Mouse (Mus musculus) stomach, embryonic 14.5 days (tissue): ENCODE data around the gene Bace1. TPM values are rescaled to one million over a fixed set of nuclear protein-coding genes. Genes with fewer than 3 reads are reported as not detected.

ENCODE experiments used
- ATAC-seq: fragments of 200-750 bp; cut with Nextera tagmentation; 2 replicates; pipeline ENCODE4 v1.8.0; 2017; ENCODE audit warnings: low read depth, moderate TSS enrichment; ENCODE audit not compliant: insufficient number of reproducible peaks, insufficient read depth, low FRiP score
- H3K27ac ChIP-seq: fragments of 300-500 bp; sonication (generic); 2 replicates; pipeline ENCODE4 v1.5.1; 2014; ENCODE audit warnings: mild to moderate bottlenecking, low read length, moderate library complexity, mixed read lengths
- H3K27me3 ChIP-seq: fragments of 300-500 bp; sonication (generic); 2 replicates; pipeline ENCODE4 v1.6.1; 2014; ENCODE audit warnings: low read length, control low read depth, mixed read lengths; ENCODE audit not compliant: control insufficient read depth, insufficient read depth
- H3K36me3 ChIP-seq: fragments of 300-500 bp; sonication (generic); 2 replicates; pipeline ENCODE4 v1.6.1; 2014; ENCODE audit warnings: mild to moderate bottlenecking, control low read depth, low read length, moderate library complexity, mixed read lengths; ENCODE audit not compliant: control insufficient read depth, insufficient read depth
- H3K4me1 ChIP-seq: fragments of 300-500 bp; sonication (generic); 2 replicates; pipeline ENCODE4 v1.6.1; 2014; ENCODE audit warnings: low read length, control low read depth, mixed read lengths; ENCODE audit not compliant: control insufficient read depth, insufficient read depth
- H3K4me2 ChIP-seq: fragments of 300-500 bp; sonication (generic); replicated peaks from 2 replicates; pipeline ENCODE4 v1.6.1; 2014; ENCODE audit warnings: low read depth, low read length, control low read depth
- H3K4me3 ChIP-seq: fragments of 300-500 bp; sonication (generic); 2 replicates; pipeline ENCODE4 v1.5.1; 2014; ENCODE audit warnings: low read depth, low read length, control low read depth
- H3K9ac ChIP-seq: fragments of 300-500 bp; sonication (generic); replicated peaks from 2 replicates; pipeline ENCODE4 v1.6.1; 2014; ENCODE audit warnings: low read depth, mild to moderate bottlenecking, control low read depth, low read length, moderate library complexity, mixed read lengths
- H3K9me3 ChIP-seq: fragments of 300-500 bp; sonication (generic); 2 replicates; pipeline ENCODE4 v1.6.1; 2016; ENCODE audit warnings: low read depth, low read length, control low read depth; ENCODE audit not compliant: control insufficient read depth
- WGBS: fragments of 180-500 bp; shearing (Covaris S2); extraction: QIAGEN DNeasy Blood & Tissue Kit; methylation state at CpG from one replicate; pipeline ENCODE4 v1.1.7; 2014; 5-methylcytosine and 5-hydroxymethylcytosine counted together
- polyA plus RNA-seq: library from polyadenylated mRNA; unstranded; fragments of >200 nt; fragmentation: Nextera tagmentation; extraction: Ambion mirVana; gene quantifications from 2 replicates; pipeline ENCODE4 v1.2.1, GENCODE M21; 2014

Gene Bace1
- polyA plus RNA-seq, 1 experiment from 2014 or later = 34.3 TPM

GRCm38 (mm10) chr9:45827663-45828290, 10.6 kb upstream of the Bace1 start:
- H3K9ac ChIP-seq = peak overlapping the region; percentile 52; the same call in 1 of the 2 replicates
- H3K4me1 ChIP-seq = peaks cover 5% of the 10 kb centered on the region; the same call in 1 of the 2 replicates
- no peaks in the 10 kb centered on the region for H3K36me3 ChIP-seq
- H3K27me3 ChIP-seq = no peaks in the 10 kb centered on the region
- WGBS = 5% methylated on average over 22 of the region's 23 CpGs
- no peaks in the 10 kb centered on the region; the same call in 1 of the 2 replicates for H3K9me3 ChIP-seq
- H3K4me3 ChIP-seq = peak overlapping the region; percentile 76
- H3K4me2 ChIP-seq = peak overlapping the region; percentile 76
- peak; percentile 30 for ATAC-seq
- peak overlapping the region; percentile 91 for H3K27ac ChIP-seq

- peaks cover 5% of the 10 kb centered on the region; the same call in 1 of the 2 replicates for H3K4me1 ChIP-seq
- peak; percentile 92 for ATAC-seq
- H3K9ac ChIP-seq = peak within 1 kb of the TSS; percentile 52; the same call in 1 of the 2 replicates
- H3K36me3 ChIP-seq = no peaks in the 10 kb centered on the region
- WGBS = 0% methylated on average over 31 of the region's 31 CpGs
- H3K27me3 ChIP-seq = no peaks in the 10 kb centered on the region
- no peaks in the 10 kb centered on the region; the same call in 1 of the 2 replicates for H3K9me3 ChIP-seq
- peak within 1 kb of the TSS; percentile 91 for H3K27ac ChIP-seq
- H3K4me2 ChIP-seq = peak within 1 kb of the TSS; percentile 76
- peak within 1 kb of the TSS; percentile 76 for H3K4me3 ChIP-seq
Measured at GRCm38 (mm10) chr9:45828291-45828963, 10.0 kb upstream of the Bace1 start, which contains the start of gene Cep164. TSS of gene Cep164 (minus strand) at chr9:45828691.

GRCm38 (mm10) chr9:45829107-45829506, 9.3 kb upstream of the Bace1 start:
- no peak overlapping the region for H3K9ac ChIP-seq
- no peak overlapping the region for H3K27ac ChIP-seq
- H3K27me3 ChIP-seq = no peaks in the 10 kb centered on the region
- peak overlapping the region; percentile 76; the same call in 1 of the 2 replicates for H3K4me3 ChIP-seq
- ATAC-seq = peak; percentile 26; the same call in 1 of the 2 replicates
- peaks cover 5% of the 10 kb centered on the region; the same call in 1 of the 2 replicates for H3K4me1 ChIP-seq
- H3K9me3 ChIP-seq = no peaks in the 10 kb centered on the region; the same call in 1 of the 2 replicates
- 31% methylated on average over 10 of the region's 10 CpGs for WGBS
- peak overlapping the region; percentile 76 for H3K4me2 ChIP-seq
- H3K36me3 ChIP-seq = no peaks in the 10 kb centered on the region

GRCm38 (mm10) chr9:45832898-45833297, 5.5 kb upstream of the Bace1 start:
- WGBS = 95% methylated on average over 2 of the region's 2 CpGs
- ATAC-seq = no peak
- H3K9ac ChIP-seq = no peak overlapping the region

GRCm38 (mm10) chr9:45833461-45833860, 4.9 kb upstream of the Bace1 start:
- Histone ChIP-seq H3K4me2 (no peak overlapping the region), H3K4me3 (no peak overlapping the region), H3K27me3 (no peaks in the 10 kb centered on the region), H3K27ac (no peak overlapping the region), H3K36me3 (no peaks in the 10 kb centered on the region), H3K4me1 (no peaks in the 10 kb centered on the region), H3K9me3 (no peaks in the 10 kb centered on the region; the same call in 1 of the 2 replicates), H3K9ac (no peak overlapping the region)
- no peak for ATAC-seq
- 83% methylated on average over 2 of the region's 2 CpGs for WGBS

More at GRCm38 (mm10) chr9:45832898-45833297, 5.5 kb upstream of the Bace1 start:
- Histone ChIP-seq H3K9me3 (no peaks in the 10 kb centered on the region; the same call in 1 of the 2 replicates), H3K36me3 (no peaks in the 10 kb centered on the region), H3K27ac (no peak overlapping the region), H3K27me3 (no peaks in the 10 kb centered on the region), H3K4me2 (no peak overlapping the region), H3K4me1 (no peaks in the 10 kb centered on the region), H3K4me3 (no peak overlapping the region)

- ATAC-seq = peak; percentile 10; the same call in 1 of the 2 replicates
- Histone ChIP-seq H3K27me3 (no peaks in the 10 kb centered on the region), H3K4me1 (peaks cover 20% of the 10 kb centered on the region), H3K4me2 (peak overlapping the region; percentile 97), H3K9me3 (no peaks in the 10 kb centered on the region), H3K4me3 (peak overlapping the region; percentile 95), H3K9ac (no peak overlapping the region), H3K27ac (no peak overlapping the region), H3K36me3 (no peaks in the 10 kb centered on the region; the same call in 1 of the 2 replicates)
- 20% methylated on average over 4 of the region's 4 CpGs for WGBS
Measured at GRCm38 (mm10) chr9:45838069-45838433, 329 bp upstream of the Bace1 start.

- Histone ChIP-seq H3K36me3 (no peaks in the 10 kb centered on the region; the same call in 1 of the 2 replicates), H3K27ac (no peak overlapping the region; the same call in 1 of the 2 replicates), H3K27me3 (no peaks in the 10 kb centered on the region), H3K4me2 (peak overlapping the region; percentile 97), H3K9me3 (no peaks in the 10 kb centered on the region), H3K9ac (peak overlapping the region; percentile 83), H3K4me1 (peaks cover 23% of the 10 kb centered on the region), H3K4me3 (peak overlapping the region; percentile 95)
- WGBS = 13% methylated on average over 17 of the region's 17 CpGs
- peak; percentile 35; the same call in 1 of the 2 replicates for ATAC-seq
Measured at GRCm38 (mm10) chr9:45839139-45839981, 980 bp downstream of the Bace1 start.

GRCm38 (mm10) chr9:45839982-45840300, 1.6 kb downstream of the Bace1 start:
- Histone ChIP-seq H3K9ac (0 out of 2 replicates have a peak overlapping the region, but pooled peaks have one; percentile 83), H3K27me3 (no peaks in the 10 kb centered on the region), H3K36me3 (no peaks in the 10 kb centered on the region; the same call in 1 of the 2 replicates), H3K4me1 (peaks cover 23% of the 10 kb centered on the region), H3K4me3 (peak overlapping the region; percentile 95), H3K4me2 (peak overlapping the region; percentile 97), H3K9me3 (no peaks in the 10 kb centered on the region), H3K27ac (no peak overlapping the region)
- 76% methylated on average over 7 of the region's 7 CpGs for WGBS
- ATAC-seq = peak; percentile 8; the same call in 1 of the 2 replicates
